Mouse (Mus musculus): ENCODE measurements at regions not wholly inside any gene's neighbourhood (a gene's known extent, or its start where the extent isn't known, plus 50 kb on each side); places are given as distances from the start of the nearest gene placed in this dataset.

GRCm38 (mm10) chrX:166980504-166980903 is 228.6 kb downstream of the Tmsb4x start:
- no peak for DNase-seq (ENCODE audit: low read depth, low spot score)

- DNase-seq (ENCODE audit: low read depth, low spot score), result no peak
Measured at GRCm38 (mm10) chrX:166977029-166977428, 232.1 kb downstream of the Tmsb4x start.

DNA sequence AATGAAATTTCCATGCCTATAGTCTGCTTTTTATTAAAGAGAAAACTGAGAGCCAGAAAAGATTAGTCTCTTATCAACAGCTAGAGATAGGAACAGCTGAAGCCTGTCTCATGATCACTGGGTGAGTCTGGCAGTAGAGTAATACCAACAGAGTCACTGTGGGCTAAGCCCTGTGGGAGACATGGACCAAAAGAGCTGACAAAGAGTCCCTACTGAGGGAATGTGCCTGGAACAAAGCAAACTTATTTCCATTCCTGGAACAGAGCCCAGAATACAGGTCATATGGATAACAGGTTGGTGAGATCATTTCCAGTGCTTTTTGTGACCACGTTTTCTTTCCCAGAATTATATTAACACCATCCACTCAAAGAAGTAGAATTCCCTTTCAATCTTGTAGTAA is 237.4 kb downstream of the Tmsb4x start:
- DNase-seq (ENCODE audit: low read depth, low spot score), result no peak

- DNase-seq (ENCODE audit: low read depth, low spot score), result no peak
Measured at GRCm38 (mm10) chrX:166964656-166965582, 244.2 kb downstream of the Tmsb4x start.

GRCm38 (mm10) chrX:166952528-166953189 is 256.5 kb downstream of the Tmsb4x start:
- no peak for DNase-seq (ENCODE audit: low read depth, low spot score)

DNA sequence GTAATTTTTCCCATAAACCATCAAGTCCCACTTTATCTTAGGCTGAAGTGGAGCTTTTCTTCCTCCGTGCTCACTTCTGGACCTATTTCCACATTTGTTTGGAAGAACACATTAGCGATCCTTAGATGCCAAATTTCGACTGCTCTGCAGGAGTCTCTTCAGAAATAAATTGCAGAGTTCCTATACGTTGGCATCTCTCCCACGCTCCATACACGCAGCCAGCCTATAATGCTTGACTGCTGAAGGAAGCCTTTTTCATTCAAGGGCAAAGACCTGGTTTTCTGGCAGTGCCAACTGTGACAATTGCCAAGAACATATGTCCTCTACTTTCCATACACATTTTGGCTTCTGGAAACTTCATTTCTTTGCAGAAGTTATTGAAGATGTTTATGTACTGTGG is 258.1 kb downstream of the Tmsb4x start:
- no peak for DNase-seq (ENCODE audit: low read depth, low spot score)

DNA sequence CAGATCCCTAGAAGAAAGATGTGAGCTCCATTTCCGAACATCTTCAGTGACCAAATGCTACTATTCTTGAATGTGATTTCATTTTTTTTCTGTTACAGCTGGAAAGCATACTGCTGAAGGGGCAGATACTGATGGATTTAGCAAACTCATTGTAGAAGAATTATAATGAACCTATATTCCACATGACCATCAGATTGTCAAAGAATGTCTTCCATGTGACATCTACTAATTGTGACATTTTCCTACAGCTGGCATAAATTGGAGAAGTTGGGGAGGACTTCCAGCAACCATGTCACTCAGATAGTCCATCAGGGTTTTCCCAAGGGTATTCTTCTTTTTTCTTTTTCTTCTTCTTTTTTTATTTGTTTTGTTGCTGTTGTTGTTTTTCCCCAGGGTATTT is 263.2 kb downstream of the Tmsb4x start:
- DNase-seq (ENCODE audit: low read depth, low spot score), result no peak

DNA sequence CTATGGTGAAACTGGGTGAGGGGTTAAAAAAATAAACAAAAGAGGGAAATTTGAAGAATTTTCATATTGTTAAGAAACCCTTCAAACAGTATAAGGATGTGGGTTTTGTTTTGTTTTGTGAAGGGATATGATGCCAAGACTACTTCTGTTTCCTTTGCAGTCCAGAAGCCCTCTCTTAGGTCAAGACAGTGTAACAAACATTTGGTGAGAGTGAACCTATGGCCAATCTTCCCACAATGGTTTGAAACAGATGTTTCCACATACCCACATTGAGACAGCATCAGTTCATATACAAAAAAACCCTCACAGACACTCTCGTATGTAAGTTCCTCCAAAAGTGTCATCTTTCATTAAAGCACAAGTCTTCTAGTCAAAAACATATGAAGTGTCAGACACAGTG is 263.6 kb downstream of the Tmsb4x start:
- no peak for DNase-seq (ENCODE audit: low read depth, low spot score)

- no peak for DNase-seq (ENCODE audit: low read depth, low spot score)
Measured at GRCm38 (mm10) chrX:166933766-166934165, 275.3 kb downstream of the Tmsb4x start.

GRCm38 (mm10) chrX:166932472-166932871 is 276.6 kb downstream of the Tmsb4x start:
- DNase-seq (ENCODE audit: low read depth, low spot score), result no peak

DNA sequence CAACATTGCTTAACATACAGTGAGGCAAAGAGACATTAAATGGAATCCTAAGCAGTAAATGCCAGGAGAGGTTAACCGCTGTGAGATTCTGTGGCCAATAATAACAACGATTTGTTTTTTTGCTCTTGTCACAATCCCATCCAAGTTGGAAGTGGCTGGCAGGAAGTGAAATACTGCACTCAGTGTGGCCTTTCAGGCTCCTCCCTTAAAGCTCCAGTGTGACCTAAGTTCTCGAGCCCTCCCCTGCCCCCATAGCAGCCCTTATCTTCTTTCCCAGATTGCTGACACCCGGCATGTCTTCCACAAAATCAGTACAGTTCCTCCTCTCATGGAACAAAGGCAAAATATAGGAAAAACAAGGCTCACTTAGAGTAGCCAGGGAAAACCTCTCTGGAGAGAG is 278.1 kb downstream of the Tmsb4x start:
- no peak for DNase-seq (ENCODE audit: low read depth, low spot score)

DNA sequence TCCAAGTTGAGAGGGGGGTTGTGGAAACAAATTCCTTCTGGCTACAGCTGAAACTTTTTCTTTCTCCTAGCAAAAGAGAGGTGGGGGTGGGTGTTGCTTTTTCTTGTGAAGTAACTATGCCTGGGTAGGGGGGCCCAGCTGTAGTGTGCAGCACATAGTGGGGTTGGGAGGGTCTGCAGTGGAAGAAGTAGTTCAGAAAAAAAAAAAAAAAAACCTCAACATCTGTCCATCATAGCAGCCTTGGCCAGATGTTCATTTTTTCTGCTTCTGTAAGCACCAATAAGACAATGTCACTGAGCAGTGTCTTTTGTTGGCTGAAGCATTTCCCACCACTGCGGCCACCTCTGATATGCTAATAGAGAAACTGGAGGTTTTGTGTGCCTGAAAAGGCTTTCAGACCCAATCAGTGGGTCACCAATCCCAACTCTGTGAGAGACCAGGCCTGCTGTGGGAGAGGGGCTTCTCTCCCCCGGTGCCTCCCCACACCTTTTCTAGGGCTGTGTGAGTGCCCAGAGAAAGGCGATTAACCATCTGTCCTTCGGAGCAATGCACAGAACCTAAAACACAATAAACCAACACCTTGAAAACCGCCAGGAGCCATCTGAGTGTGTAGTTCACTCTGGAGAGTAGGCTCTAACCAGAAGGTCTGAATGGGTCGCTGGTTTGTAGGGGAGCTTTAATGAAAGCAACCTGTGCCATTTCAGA is 279.2 kb downstream of the Tmsb4x start:
- peak; percentile 7 for DNase-seq (ENCODE audit: low read depth, low spot score)

DNA sequence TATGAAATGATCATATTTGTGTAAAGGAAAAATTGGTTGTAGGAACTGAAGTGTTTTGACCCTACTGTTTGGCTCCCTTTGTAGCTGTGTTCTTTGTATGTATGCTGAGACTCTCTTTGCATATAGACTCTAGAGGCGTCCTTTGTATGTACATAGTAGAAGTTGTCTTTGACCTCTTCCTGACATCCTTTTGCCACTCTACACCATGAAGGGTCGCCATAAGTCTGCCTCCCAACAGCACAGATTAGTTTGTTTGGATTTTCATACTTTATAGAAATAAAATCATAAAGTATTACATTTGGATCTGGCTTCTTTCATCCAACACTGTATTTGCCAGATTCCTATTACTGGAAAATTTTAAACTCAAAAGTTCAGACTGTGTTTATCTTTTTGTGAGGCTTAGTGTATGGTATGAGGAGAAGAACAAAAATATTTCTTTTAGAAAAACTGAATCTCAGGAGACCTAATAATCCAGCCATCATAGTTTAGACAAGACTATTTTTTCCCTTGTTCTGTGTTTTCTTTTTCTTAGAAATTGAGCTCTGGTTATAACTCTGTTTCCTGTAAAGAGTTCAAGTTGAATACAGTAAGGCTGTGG is 293.7 kb downstream of the Tmsb4x start:
- no peak for DNase-seq (ENCODE audit: low read depth, low spot score)

DNA sequence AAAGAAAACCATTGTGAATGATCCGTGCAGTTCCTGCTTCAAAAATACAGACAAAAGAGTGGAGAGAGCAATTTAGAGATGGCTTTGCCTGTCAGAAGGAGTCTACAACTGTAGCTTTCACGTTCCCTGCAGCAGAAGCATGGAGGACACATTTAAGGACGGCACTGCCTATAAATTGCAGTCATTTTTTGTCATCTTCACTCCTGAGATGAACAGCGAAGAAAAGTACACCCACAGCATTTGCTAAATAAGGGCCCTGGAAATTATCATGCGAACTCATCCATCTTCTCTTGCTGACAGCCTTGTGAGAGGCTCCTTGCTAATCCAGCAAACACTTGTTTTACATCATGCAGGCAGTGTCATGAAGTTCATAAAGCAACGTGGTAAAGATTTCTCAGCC is 302.5 kb downstream of the Tmsb4x start:
- no peak for DNase-seq (ENCODE audit: low read depth, low spot score)

DNA sequence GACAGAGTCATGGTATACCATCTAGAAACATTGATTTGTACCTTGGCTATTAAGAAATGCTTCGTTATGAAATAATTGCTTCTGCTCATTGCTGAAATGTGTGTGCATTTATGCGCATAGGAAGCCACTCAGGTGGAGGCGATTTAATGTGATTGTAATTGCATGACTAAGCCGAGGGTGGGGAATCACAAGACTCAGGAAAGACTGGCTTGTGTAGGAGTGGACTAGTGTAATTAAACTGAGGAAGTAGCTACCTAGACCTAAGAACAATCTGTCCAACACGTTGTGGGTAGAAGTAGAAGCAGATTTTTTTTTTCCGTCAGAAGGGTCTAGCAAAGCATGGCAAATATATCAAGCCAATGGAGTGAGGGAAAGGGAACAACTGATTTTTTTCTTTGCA is 308.4 kb downstream of the Tmsb4x start:
- DNase-seq (ENCODE audit: low read depth, low spot score), result no peak

DNA sequence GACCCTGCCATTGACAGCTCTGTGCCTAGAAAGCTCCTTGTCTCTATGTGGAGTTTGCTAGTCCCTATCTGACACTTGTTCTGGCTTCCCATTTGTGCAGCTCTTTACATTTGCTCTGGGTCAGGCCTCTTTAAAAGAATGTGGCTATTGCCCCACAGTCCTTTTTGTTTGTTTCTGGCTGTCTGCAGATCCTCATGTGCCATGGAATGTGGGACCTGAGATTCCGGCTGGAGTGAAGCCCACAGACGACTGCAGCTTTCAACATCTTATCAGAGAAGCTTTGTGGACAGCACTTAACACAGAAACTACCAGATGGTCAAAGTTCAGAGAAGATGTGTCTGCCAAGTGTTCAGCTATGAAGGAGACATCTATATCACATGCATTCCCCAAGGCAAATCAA is 309.7 kb upstream of the Egfl6 start:
- no peak for DNase-seq (ENCODE audit: low read depth, low spot score)

DNA sequence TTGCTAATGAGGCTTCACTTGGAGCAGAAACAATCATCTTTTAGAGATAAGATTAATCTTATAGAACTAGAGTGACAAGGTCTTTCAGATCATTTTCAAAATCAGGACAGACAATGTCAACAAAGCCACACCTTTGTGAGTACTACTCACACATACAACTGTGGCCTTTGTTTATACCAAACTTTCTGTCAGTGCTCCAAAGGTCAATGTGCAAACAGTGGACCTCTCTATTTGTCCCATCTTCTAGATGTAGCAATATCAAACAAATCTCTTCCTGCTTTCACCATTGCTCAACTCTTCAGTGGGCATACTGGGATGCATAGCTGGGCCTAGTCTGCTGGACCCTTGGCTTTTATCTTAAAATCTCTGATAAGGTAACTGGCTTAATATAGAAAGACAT is 300.9 kb upstream of the Egfl6 start:
- no peak for DNase-seq (ENCODE audit: low read depth, low spot score)

- DNase-seq (ENCODE audit: low read depth, low spot score), result no peak
Measured at GRCm38 (mm10) chrX:166869515-166869914, 284.0 kb upstream of the Egfl6 start.

GRCm38 (mm10) chrX:166867692-166868091 is 282.2 kb upstream of the Egfl6 start:
- DNase-seq (ENCODE audit: low read depth, low spot score), result no peak

All from mesoderm, embryonic 11.5 days (tissue).